Mouse (Mus musculus): ENCODE data around the gene Vwa1. TPM values are rescaled to one million over a fixed set of nuclear protein-coding genes. Genes with fewer than 3 reads are reported as not detected.

The Vwa1 gene
- polyA plus RNA-seq, 1 experiment from 2014 or later: 4.5 TPM

- peaks cover 31% of the 10 kb centered on the region for H3K36me3 ChIP-seq (ENCODE audit: control insufficient read depth, insufficient read depth, low read length)
- H3K4me2 ChIP-seq (ENCODE audit: low read length): peak overlapping the region; percentile 94
- H3K9me3 ChIP-seq (ENCODE audit: control insufficient read depth, low read length): no peaks in the 10 kb centered on the region
- 0 out of 2 replicates have a peak, but pooled peaks have one; percentile 6 for ATAC-seq (ENCODE audit: insufficient number of reproducible peaks, insufficient read depth, low FRiP score, low read depth)
- peaks cover 12 to 35% of the 10 kb centered on the region in 2 experiments for H3K4me1 ChIP-seq (ENCODE audit: control insufficient read depth in 2 of 2, insufficient read depth in 2 of 2, low read length in 2 of 2)
- H3K27me3 ChIP-seq (ENCODE audit: control insufficient read depth, insufficient read depth, low read length): no peaks in the 10 kb centered on the region
- H3K9ac ChIP-seq (ENCODE audit: low read length): peak overlapping the region; percentile 81
- 2% methylated on average over 10 of the region's 10 CpGs for WGBS
- H3K27ac ChIP-seq (replicated peaks in 1 of 2; ENCODE audit: control insufficient read depth in 1 of 2, insufficient read depth in 1 of 2, low read depth in 2 of 2, low read length in 2 of 2): peak overlapping the region; percentile 57 to 87
- H3K4me3 ChIP-seq (ENCODE audit: control insufficient read depth in 1 of 2, insufficient read depth in 1 of 2, low read depth in 1 of 2, low read length in 2 of 2): peak overlapping the region; percentile 63 to 85
Measured at GRCm38 (mm10) chr4:155759862-155760612, 14.5 kb downstream of the Vwa1 start.

- H3K9me3 ChIP-seq (ENCODE audit: control insufficient read depth, low read length): no peaks in the 10 kb centered on the region
- H3K27me3 ChIP-seq (ENCODE audit: control insufficient read depth, insufficient read depth, low read length): no peaks in the 10 kb centered on the region
- 56% methylated on average over 12 of the region's 12 CpGs for WGBS
- H3K36me3 ChIP-seq (ENCODE audit: control insufficient read depth, insufficient read depth, low read length): peaks cover 60% of the 10 kb centered on the region
- no peak for ATAC-seq (ENCODE audit: insufficient number of reproducible peaks, insufficient read depth, low FRiP score, low read depth)
- no peak overlapping the region for H3K4me3 ChIP-seq (ENCODE audit: control insufficient read depth in 1 of 2, insufficient read depth in 1 of 2, low read depth in 1 of 2, low read length in 2 of 2)
- peak overlapping the region; percentile 27 for H3K4me2 ChIP-seq (ENCODE audit: low read length)
- H3K4me1 ChIP-seq (ENCODE audit: control insufficient read depth in 2 of 2, insufficient read depth in 2 of 2, low read length in 2 of 2): peaks cover 12 to 34% of the 10 kb centered on the region in 2 experiments
- H3K9ac ChIP-seq (ENCODE audit: low read length): peak overlapping the region; percentile 17; the same call in 1 of the 2 replicates
- peak overlapping the region in 1 of 2 experiments; percentile 30; a peak in 1 of 4 replicates for H3K27ac ChIP-seq (replicated peaks in 1 of 2; ENCODE audit: control insufficient read depth in 1 of 2, insufficient read depth in 1 of 2, low read depth in 2 of 2, low read length in 2 of 2)
Measured at GRCm38 (mm10) chr4:155757011-155757410, 17.5 kb downstream of the Vwa1 start.

- Histone ChIP-seq H3K27me3 (ENCODE audit: control insufficient read depth, insufficient read depth, low read length) (no peaks in the 10 kb centered on the region), H3K36me3 (ENCODE audit: control insufficient read depth, insufficient read depth, low read length) (peaks cover 100% of the 10 kb centered on the region), H3K4me1 (ENCODE audit: control insufficient read depth in 2 of 2, insufficient read depth in 2 of 2, low read length in 2 of 2) (no peaks in the 10 kb centered on the region), H3K4me3 (ENCODE audit: control insufficient read depth in 1 of 2, insufficient read depth in 1 of 2, low read depth in 1 of 2, low read length in 2 of 2) (no peak overlapping the region), H3K4me2 (ENCODE audit: low read length) (no peak overlapping the region), H3K27ac (replicated peaks in 1 of 2; ENCODE audit: control insufficient read depth in 1 of 2, insufficient read depth in 1 of 2, low read depth in 2 of 2, low read length in 2 of 2) (no peak overlapping the region), H3K9me3 (ENCODE audit: control insufficient read depth, low read length) (no peaks in the 10 kb centered on the region), H3K9ac (ENCODE audit: low read length) (no peak overlapping the region)
- no peak for ATAC-seq (ENCODE audit: insufficient number of reproducible peaks, insufficient read depth, low FRiP score, low read depth)
- WGBS: 87% methylated on average over 17 of the region's 17 CpGs
Measured at GRCm38 (mm10) chr4:155746575-155747490, 27.7 kb downstream of the Vwa1 start.

- H3K27ac ChIP-seq (replicated peaks in 1 of 2; ENCODE audit: control insufficient read depth in 1 of 2, insufficient read depth in 1 of 2, low read depth in 2 of 2, low read length in 2 of 2): no peak overlapping the region
Measured at GRCm38 (mm10) chr4:155746036-155746548, 28.4 kb downstream of the Vwa1 start.

GRCm38 (mm10) chr4:155745136-155745535 is 29.4 kb downstream of the Vwa1 start:
- Histone ChIP-seq H3K9me3 (ENCODE audit: control insufficient read depth, low read length) (no peaks in the 10 kb centered on the region), H3K36me3 (ENCODE audit: control insufficient read depth, insufficient read depth, low read length) (peaks cover 100% of the 10 kb centered on the region), H3K27me3 (ENCODE audit: control insufficient read depth, insufficient read depth, low read length) (no peaks in the 10 kb centered on the region), H3K4me1 (ENCODE audit: control insufficient read depth in 2 of 2, insufficient read depth in 2 of 2, low read length in 2 of 2) (no peaks in the 10 kb centered on the region), H3K9ac (ENCODE audit: low read length) (no peak overlapping the region), H3K27ac (replicated peaks in 1 of 2; ENCODE audit: control insufficient read depth in 1 of 2, insufficient read depth in 1 of 2, low read depth in 2 of 2, low read length in 2 of 2) (no peak overlapping the region), H3K4me2 (ENCODE audit: low read length) (no peak overlapping the region), H3K4me3 (ENCODE audit: control insufficient read depth in 1 of 2, insufficient read depth in 1 of 2, low read depth in 1 of 2, low read length in 2 of 2) (no peak overlapping the region)
- WGBS: 92% methylated on average over 5 of the region's 5 CpGs
- ATAC-seq (ENCODE audit: insufficient number of reproducible peaks, insufficient read depth, low FRiP score, low read depth): no peak

More at GRCm38 (mm10) chr4:155746036-155746548, 28.4 kb downstream of the Vwa1 start:
- Histone ChIP-seq H3K27me3 (ENCODE audit: control insufficient read depth, insufficient read depth, low read length) (no peaks in the 10 kb centered on the region), H3K4me1 (ENCODE audit: control insufficient read depth in 2 of 2, insufficient read depth in 2 of 2, low read length in 2 of 2) (no peaks in the 10 kb centered on the region), H3K4me3 (ENCODE audit: control insufficient read depth in 1 of 2, insufficient read depth in 1 of 2, low read depth in 1 of 2, low read length in 2 of 2) (no peak overlapping the region), H3K9ac (ENCODE audit: low read length) (no peak overlapping the region), H3K36me3 (ENCODE audit: control insufficient read depth, insufficient read depth, low read length) (peaks cover 100% of the 10 kb centered on the region), H3K4me2 (ENCODE audit: low read length) (no peak overlapping the region), H3K9me3 (ENCODE audit: control insufficient read depth, low read length) (no peaks in the 10 kb centered on the region)
- 83% methylated on average over 8 of the region's 8 CpGs for WGBS
- no peak for ATAC-seq (ENCODE audit: insufficient number of reproducible peaks, insufficient read depth, low FRiP score, low read depth)

- H3K27ac ChIP-seq (replicated peaks in 1 of 2; ENCODE audit: control insufficient read depth in 1 of 2, insufficient read depth in 1 of 2, low read depth in 2 of 2, low read length in 2 of 2): no peak overlapping the region
- no peak overlapping the region for H3K9ac ChIP-seq (ENCODE audit: low read length)
- H3K4me2 ChIP-seq (ENCODE audit: low read length): no peak overlapping the region
- no peak overlapping the region for H3K4me3 ChIP-seq (ENCODE audit: control insufficient read depth in 1 of 2, insufficient read depth in 1 of 2, low read depth in 1 of 2, low read length in 2 of 2)
- peaks cover 100% of the 10 kb centered on the region for H3K36me3 ChIP-seq (ENCODE audit: control insufficient read depth, insufficient read depth, low read length)
- no peaks in the 10 kb centered on the region for H3K9me3 ChIP-seq (ENCODE audit: control insufficient read depth, low read length)
- WGBS: 84% methylated on average over 8 of the region's 8 CpGs
- no peak for ATAC-seq (ENCODE audit: insufficient number of reproducible peaks, insufficient read depth, low FRiP score, low read depth)
- no peaks in the 10 kb centered on the region for H3K27me3 ChIP-seq (ENCODE audit: control insufficient read depth, insufficient read depth, low read length)
- no peaks in the 10 kb centered on the region for H3K4me1 ChIP-seq (ENCODE audit: control insufficient read depth in 2 of 2, insufficient read depth in 2 of 2, low read length in 2 of 2)
Measured at GRCm38 (mm10) chr4:155744474-155744873, 30.0 kb downstream of the Vwa1 start.

- Histone ChIP-seq H3K4me3 (ENCODE audit: control insufficient read depth in 1 of 2, insufficient read depth in 1 of 2, low read depth in 1 of 2, low read length in 2 of 2) (no peak overlapping the region), H3K27me3 (ENCODE audit: control insufficient read depth, insufficient read depth, low read length) (no peaks in the 10 kb centered on the region), H3K9ac (ENCODE audit: low read length) (no peak overlapping the region), H3K4me1 (ENCODE audit: control insufficient read depth in 2 of 2, insufficient read depth in 2 of 2, low read length in 2 of 2) (no peaks in the 10 kb centered on the region), H3K9me3 (ENCODE audit: control insufficient read depth, low read length) (no peaks in the 10 kb centered on the region), H3K27ac (replicated peaks in 1 of 2; ENCODE audit: control insufficient read depth in 1 of 2, insufficient read depth in 1 of 2, low read depth in 2 of 2, low read length in 2 of 2) (no peak overlapping the region), H3K4me2 (ENCODE audit: low read length) (no peak overlapping the region), H3K36me3 (ENCODE audit: control insufficient read depth, insufficient read depth, low read length) (peaks cover 83% of the 10 kb centered on the region)
- ATAC-seq (ENCODE audit: insufficient number of reproducible peaks, insufficient read depth, low FRiP score, low read depth): no peak
- WGBS: 89% methylated on average over 5 of the region's 5 CpGs
Measured at GRCm38 (mm10) chr4:155742684-155743083, 31.8 kb downstream of the Vwa1 start.

All from heart, embryonic 14.5 days (tissue).